Mouse (Mus musculus) neutrophil, adult 5-6 weeks (primary cell): ENCODE measurements at regions not wholly inside any gene's neighbourhood (a gene's known extent, or its start where the extent isn't known, plus 50 kb on each side); places are given as distances from the start of the nearest gene placed in this dataset.

ENCODE experiments used
- ATAC-seq: fragments of 151-379, 151-347 bp; 2 replicates; pipeline ENCODE4 v1.8.0; 2017; ENCODE audit warnings: mild to moderate bottlenecking, moderate TSS enrichment; ENCODE audit not compliant: insufficient number of reproducible peaks, poor library complexity, low FRiP score, severe bottlenecking; ENCODE audit errors: extremely low read depth

DNA sequence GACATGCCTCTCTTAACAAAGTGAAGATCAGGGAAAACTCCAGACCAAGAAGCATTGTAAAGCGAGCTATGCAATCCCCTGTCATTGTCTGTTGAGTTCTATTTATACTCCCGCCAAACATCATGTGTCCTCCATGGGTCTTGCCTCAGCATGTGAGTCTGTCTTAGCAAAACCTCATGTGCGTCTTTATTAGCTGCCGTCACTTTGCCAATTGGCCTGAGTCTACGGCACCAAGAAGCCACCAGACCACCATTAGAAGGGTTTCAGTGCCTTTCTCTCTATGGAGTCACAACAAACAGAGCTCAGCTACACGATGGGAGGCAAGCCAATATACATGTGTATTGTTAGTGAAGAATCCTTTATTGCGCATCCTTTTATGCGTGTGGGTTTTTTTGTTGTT is 658.6 kb upstream of the Kdm8 start:
- no peak for ATAC-seq

DNA sequence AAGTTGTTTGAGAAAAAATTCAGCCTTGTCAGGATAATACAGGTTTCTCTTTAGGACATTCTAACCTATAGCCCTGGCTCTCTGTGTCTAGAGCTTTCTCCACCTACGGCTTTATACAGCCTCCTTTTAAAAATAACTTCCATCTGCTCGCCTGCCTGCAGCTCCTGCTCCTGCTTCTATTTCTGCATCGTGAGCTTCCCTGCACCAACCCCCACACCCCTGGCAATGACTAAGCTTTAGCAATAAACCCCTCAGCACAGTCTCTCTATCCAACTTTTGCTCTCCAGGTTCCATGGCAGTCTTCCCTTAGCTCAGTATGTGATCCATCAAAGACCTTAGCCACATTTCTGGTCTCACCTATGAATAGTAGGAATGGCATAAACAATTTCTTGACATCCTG is 655.7 kb upstream of the Kdm8 start:
- no peak for ATAC-seq

DNA sequence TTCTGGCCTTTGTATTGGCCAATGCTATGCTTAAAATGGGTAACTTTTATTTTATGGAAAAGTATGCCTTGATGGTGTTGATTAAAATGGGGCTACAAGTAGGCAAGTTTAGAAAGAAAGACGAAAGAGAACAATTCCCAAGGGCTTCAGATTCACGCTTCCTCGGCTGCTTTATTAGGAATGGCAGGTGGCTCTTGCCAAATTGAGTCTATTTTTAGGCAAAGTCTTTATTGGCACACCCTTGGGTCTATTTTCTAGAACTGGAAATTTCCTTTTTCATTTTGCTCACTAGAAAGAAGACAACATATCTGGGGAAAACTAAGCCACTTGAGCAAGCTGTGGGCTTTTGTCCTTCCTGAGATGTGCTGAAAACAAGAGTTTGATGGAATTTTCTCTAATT is 641.4 kb upstream of the Kdm8 start:
- ATAC-seq = no peak

DNA sequence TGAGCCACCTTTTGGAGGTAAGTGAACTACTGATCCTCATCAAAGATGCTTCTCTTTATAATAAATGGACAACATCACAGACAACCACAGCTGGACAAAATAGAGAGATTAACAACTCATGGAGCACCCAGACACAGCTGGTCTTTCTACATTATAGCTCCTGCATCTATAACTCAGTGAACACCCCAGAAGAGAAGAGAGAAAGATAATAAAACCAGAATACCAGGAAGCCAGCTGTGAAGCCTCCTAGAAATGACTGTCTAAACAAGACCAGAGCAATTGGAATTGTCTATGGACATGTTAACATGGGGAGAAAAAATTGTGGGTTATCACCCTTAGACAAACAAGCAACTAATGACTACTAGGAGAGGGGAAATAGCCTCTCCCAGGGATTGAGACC is 609.8 kb upstream of the Kdm8 start:
- no peak for ATAC-seq

DNA sequence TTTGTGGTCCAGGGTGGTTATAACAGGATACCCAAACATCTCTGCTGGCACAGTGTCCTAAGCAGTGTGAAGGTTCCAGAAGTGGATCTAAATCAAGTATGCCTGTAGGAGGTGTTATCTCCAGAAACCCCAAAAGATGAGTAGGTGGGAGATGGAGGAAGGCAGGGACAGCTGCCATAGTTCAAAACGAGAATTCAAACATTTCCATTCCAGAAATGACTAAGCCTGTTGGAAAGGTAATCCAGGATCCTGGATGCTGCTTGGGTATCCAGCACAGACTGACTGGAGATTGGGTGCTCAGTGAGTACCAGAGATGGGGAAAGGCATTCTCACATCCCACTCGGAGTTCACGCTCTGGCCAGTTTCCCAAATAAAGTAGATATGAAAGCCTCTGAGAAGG is 607.9 kb upstream of the Kdm8 start:
- no peak for ATAC-seq

DNA sequence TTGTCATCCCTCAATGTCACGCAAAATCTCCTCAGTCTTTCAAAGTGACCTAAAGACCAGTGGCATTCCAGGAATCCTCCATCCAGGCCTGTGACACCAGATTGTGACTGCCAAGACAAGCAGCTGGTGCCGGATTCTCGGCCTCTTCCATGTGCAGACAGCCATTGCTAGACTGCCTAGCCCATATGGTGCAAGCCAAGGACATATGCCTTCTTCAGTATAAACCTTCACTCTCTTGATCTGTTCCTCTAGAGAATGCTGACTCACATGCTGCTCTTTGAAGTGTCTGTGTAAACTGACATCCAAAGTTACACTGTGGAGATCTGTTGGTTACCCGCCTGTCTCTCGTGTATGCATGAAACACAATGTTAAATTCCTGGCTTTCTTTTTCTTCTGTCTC is 589.4 kb upstream of the Kdm8 start:
- ATAC-seq = no peak

DNA sequence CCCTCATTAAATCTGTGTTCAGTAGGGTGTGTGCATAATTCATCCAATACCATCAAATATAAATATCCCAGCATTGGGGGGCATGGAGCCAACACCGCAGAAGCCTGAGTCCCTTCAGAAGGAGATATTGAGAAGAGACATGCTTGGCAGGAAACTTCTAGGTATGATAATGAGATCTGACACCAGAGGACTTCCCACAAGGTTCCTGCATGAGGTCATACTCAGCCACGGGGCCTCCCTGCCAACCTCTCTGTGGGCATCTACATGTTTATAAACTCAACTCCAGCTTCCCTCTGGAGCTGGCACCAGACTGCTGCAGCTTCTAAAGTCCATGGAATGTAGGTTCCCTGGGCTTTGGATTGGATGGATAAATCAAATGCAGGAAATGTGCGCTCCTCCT is 587.4 kb upstream of the Kdm8 start:
- ATAC-seq = no peak

DNA sequence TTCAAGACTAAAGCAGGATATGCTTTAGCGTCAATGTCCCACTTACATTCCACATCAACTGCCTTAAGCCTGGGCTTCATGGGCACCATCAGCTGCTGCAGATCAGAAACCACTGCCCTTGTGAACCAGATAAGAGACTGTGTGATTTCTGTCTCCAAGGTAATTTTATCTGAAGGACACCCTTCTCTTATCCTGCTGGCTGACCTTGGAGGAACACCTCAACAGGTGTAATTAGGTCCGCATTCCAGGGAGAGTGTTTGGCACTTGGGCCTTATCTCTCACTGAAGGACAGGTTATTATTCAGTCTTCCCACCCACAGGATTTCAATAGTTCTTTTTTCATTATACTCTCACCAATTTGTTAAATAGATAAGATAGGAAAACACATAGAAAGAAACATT is 583.1 kb upstream of the Kdm8 start:
- no peak for ATAC-seq

DNA sequence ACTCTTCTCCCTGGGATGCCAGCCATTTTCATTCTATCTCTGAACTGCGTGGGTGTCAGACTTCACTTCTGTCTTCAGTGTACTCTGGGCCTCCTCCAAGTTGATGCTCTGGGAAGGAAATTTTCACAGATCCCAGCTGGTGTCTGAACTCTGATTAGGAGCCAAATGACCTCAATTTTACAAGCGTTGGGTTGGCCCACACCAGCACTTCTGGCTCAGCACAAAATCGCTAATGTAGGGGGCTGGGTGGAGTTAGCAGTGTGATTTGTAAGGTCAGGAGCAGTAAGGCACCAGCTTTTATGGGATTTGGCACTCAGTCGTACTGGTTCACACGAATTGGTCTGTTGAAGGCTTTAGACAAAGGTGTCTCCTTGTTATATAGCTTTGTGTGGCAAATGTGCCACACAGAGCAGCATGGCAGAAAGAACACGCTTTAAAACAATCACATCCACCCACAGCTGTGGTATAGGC is 576.3 kb upstream of the Kdm8 start:
- ATAC-seq = no peak

DNA sequence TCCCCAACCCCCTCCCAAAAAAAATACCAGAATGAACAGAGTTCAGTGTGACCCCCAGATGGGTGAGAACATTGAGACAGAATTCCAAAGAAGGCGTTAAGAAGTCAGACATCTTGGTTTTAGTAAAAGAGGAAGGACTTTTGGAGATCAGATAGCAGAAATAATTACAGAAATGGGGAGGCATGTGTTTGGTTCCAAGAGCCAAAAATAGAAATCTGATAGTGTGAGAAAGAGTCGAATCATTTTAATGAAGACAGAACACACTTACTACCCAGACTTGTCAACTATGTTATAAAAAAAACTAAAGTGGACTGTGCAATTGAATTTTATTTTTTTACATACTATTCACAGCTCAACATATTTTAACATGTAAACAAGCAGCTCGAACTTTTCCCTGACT is 575.9 kb upstream of the Kdm8 start:
- no peak for ATAC-seq

DNA sequence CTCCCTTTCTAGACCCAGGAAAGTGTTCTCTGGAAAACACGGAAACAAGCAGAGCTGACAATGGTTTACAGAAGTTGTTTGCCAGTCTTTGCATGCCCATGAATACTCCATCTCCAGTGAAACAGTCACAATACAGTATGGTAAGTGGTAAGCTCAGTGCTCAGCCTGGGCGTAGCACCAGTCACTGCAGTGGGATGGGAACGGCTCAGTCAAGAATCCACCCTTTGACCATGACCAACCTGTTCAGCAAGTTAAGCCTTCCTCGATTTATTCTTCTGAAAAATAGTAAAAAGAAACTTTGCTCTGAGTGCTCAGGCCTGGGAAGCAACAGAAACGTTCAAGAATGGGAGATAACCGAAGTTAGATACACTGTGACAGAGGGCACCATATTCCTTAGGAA is 563.7 kb upstream of the Kdm8 start:
- ATAC-seq = no peak

DNA sequence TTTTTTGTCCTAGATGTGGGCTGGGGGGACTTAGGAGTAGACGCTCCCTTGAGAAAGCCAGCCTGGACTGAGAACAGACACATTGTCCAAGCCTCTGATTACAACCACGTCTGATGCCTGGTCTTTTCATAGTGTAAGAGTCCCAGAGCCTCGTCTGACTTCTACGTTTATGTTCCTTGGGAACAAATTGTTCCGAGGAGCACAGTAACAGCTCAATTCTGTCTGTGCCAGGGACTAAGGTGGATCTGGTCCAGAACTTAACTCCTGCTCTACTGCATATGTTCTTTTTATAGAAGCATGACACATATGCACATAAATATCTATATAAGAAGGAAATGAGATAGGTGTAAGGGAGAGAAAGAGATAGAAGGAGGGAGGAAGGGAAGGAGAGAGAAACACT is 537.2 kb upstream of the Kdm8 start:
- ATAC-seq = no peak

DNA sequence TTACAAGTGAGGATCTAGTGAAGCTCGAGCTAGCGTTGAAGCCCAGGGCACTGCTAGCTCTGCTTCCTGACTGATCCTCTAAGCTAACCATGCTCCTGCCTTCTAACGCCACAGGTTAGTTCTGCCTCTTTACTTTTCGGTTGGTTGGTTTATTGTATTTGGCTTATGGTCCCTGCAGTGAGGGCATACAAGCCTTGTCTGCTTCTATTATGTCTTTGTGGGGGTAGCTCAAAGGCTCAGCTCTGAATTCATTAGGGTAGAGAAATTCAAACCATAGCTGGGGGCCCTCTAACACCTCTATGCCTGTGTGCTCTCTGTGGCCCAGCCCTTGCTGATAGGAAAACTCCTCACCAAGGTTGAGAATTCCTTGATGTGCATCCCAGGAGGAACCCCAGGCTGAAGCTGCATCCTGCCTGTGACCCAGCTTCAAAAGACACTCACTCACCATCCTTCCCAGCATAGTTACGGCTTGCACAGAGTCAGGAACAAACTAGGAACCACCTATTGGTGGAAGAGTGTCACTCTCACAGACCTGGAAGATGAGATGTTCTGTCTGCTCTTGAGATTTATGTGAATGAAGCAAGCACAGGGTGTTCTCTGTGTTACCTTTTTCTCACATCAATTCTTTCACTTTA is 536.7 kb upstream of the Kdm8 start:
- ATAC-seq = no peak

DNA sequence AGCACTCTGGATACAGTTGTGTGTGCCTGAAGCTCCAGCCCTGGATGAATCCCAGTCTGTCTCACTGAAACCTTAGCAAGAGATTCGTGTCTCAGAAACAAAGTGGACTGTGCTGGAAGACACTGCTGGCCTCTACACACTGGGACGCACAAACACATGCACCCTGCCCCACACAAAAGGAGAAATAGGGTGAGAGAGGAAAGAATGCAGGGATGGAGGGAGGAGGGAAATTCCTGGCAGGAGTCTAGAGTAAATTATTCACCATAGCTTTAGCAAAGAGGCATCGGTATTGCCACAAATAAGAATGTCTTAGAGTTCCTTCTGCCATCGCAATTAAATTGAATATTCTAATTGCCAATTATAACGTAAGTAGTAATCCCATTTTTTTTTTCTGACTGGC is 530.4 kb upstream of the Kdm8 start:
- ATAC-seq = no peak

DNA sequence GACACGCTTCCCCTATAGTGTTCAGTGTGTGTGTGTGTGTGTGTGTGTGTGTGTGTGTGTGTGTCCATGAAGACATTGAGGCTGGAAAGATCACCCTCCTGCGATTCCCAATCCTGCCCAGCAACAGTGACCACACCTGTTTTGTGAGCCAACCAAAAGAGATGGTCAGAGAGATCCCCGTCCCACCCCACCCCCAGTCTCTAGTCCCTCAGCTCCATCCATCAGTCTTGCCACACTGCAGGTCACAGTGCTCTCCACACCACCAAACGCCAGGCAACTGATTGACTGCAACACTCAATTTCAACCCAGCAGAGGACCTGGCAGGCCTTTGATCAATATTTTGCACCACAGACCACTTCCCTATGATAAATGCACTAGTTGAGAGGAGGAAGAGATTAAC is 530.0 kb upstream of the Kdm8 start:
- no peak for ATAC-seq

DNA sequence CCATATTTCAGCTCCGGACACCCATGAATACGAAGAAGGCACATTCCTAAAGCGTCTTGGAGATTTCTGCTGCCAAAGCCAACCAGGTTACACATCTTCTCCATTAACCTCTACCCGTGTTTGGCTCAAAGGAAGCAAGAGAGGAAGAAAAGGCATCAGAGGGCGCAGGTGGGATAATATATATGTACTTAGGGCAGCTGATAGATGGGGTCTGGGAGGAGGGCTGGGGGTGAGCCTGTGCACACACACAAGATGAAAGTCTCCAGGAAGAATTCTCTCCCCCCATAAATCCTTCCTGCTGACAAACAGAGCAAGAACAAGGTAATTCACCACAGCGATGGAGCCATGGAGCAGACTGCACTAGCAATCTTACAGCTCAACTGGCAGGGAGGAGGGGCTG is 529.5 kb upstream of the Kdm8 start:
- ATAC-seq = no peak

DNA sequence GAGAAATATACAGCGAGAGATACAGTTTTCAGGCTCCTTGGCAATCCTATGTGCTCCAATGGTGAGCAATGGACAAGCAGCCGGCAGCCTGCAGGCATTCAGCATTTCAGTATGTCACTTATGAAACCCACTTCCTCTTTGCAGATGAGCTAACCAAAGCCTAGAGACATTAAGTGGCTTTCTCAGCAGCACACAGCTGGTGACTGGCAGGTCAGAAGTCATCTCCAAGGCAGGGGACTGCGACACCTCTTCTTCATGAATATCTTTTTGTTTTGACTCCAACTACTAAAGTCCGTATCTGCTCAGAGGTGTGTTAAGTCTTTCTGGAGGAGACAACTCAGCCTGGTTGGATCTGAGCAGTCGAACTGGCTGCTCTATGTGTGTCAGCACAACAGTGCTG is 528.8 kb upstream of the Kdm8 start:
- no peak for ATAC-seq

DNA sequence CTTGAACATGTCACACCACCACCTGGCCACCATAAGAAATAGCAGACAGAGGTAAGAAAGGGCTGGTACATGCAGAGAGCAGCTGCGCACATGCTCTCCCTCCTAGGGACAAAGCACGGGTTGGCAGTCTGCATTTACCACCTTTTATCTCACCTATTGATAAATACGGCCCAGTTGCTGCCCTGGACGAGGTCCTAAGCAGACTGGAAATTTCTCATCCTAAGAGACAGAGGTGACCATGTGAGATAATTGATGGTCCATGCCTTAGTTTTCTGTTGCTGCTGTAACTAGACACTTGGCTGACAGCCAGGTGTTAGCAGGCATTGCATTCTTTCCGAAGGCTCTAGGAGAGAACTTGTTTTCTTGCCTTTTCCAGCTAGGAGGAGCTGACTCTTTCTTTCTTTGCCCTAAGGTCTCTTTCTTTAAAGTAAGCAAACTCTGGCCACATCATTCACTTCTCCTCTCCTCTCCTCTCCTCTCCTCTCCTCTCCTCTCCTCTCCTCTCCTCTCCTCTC is 526.8 kb upstream of the Kdm8 start:
- no peak for ATAC-seq

DNA sequence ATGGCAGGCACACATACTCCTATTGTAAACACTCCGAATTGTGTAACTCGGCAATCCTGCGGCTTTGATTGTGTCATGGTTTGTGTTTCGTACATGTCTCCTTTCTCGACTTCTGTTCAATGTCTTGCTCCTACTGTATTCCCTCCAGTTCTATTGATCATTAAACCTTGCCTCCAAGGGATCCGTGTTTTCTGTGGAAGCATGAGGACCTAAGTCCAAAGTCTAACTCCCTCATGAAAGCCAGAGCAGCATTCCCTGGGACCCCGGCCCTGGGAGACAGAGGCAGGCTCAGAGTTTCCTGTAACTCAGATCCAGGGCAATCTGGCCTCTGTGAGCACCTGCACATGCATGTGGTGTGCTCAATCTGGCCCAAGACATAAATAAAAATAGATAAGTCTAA is 521.7 kb upstream of the Kdm8 start:
- no peak for ATAC-seq

DNA sequence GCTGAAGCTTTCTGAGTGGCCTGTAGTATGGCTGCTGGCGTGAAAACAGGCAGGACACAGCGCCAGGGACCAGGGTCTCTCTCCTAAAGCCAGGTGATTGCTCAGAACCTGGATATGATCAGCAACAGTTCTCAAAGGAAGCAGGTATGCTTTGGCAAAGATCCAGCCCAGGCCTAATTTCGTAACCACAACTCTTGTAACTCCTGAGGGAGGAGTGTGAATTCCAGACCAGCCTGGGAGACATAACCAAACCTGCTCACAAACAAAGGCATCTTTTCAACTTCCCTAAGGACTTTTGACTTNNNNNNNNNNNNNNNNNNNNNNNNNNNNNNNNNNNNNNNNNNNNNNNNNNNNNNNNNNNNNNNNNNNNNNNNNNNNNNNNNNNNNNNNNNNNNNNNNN is 510.9 kb upstream of the Kdm8 start:
- ATAC-seq = no peak

DNA sequence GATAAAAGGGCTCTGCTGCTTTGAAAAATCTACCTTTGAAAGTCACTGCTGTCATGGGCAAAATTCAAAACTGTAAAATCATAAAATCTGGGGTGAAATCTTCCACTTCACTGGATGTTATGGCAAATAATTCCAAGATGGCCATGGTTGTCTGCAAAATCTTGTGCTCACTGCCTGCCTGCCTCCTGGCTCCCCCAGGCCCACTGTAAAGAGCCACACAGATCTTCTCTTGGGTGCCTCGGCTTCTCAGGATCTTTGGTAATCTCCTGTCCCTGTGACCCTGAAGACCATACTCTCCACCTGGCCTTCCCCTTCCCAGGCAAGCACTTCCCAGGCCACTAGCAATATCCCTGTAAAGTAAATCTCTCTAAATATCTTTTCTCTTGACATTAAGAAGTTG is 505.1 kb upstream of the Kdm8 start:
- no peak for ATAC-seq
